Mouse (Mus musculus): ENCODE data around the gene Olfr1180.
"Not testable (repeated sequence)": the region's sequence is repeated elsewhere in the genome, so short reads cannot be mapped to it uniquely, and the experiment has no call there.

Olfr1180 gene

GRCm38 (mm10) chr2:88419051-88419450, at the start of gene Olfr1180:
Gene Olfr1180 (minus strand): TSS chr2:88419151.
- TF ChIP-seq NANOG (IDR thresholded peaks at IDR 0.05; ENCODE audit: borderline replicate concordance, low read length) (no peak), POU5F1 (IDR thresholded peaks at IDR 0.05; ENCODE audit: borderline replicate concordance, low read length) (no peak), CTCF (conservative IDR thresholded peaks at IDR 0.05; ENCODE audit: low read length) (no peak)
- no peaks in the 10 kb centered on the region for H3K27me3 ChIP-seq (ENCODE audit: insufficient read depth, low read length)
- no peaks in the 10 kb centered on the region for H3K36me3 ChIP-seq (ENCODE audit: insufficient read depth, low read length)
- H3K9me3 ChIP-seq (ENCODE audit: low read length), result no peaks in the 10 kb centered on the region
- no peaks in the 10 kb centered on the region for H3K4me1 ChIP-seq (replicated peaks; ENCODE audit: low read depth, low read length)
- no peak within 1 kb of the TSS for H3K4me3 ChIP-seq (replicated peaks; ENCODE audit: low read length)

GRCm38 (mm10) chr2:88454567-88454966, 35.6 kb upstream of the Olfr1180 start, which contains the start of gene Olfr1183:
Gene Olfr1183 (plus strand): TSS chr2:88454867.
- H3K27me3 ChIP-seq (ENCODE audit: insufficient read depth, low read length); H3K4me3 ChIP-seq (replicated peaks; ENCODE audit: low read length); H3K9me3 ChIP-seq (ENCODE audit: low read length); H3K4me1 ChIP-seq (replicated peaks; ENCODE audit: low read depth, low read length); H3K36me3 ChIP-seq (ENCODE audit: insufficient read depth, low read length): not testable (repeated sequence)

- H3K4me3 ChIP-seq (replicated peaks; ENCODE audit: low read length), result no peak within 1 kb of the TSS
- H3K9me3 ChIP-seq (ENCODE audit: low read length), result no peaks in the 10 kb centered on the region
- no peak for TF ChIP-seq NANOG (IDR thresholded peaks at IDR 0.05; ENCODE audit: borderline replicate concordance, low read length)
- no peak for TF ChIP-seq POU5F1 (IDR thresholded peaks at IDR 0.05; ENCODE audit: borderline replicate concordance, low read length)
These were observed 30.1 kb upstream of the Olfr1180 start, which contains the start of gene Gm13757 for GRCm38 (mm10) chr2:88449031-88449430. Gene Gm13757 (minus strand): TSS chr2:88449131.

GRCm38 (mm10) chr2:88426071-88426470, 7.1 kb upstream of the Olfr1180 start, which contains the start of gene Olfr1181:
Gene Olfr1181 (minus strand): TSS chr2:88426171.
- Histone ChIP-seq H3K27me3 (ENCODE audit: insufficient read depth, low read length) (no peaks in the 10 kb centered on the region), H3K36me3 (ENCODE audit: insufficient read depth, low read length) (no peaks in the 10 kb centered on the region), H3K9me3 (ENCODE audit: low read length) (no peaks in the 10 kb centered on the region), H3K4me1 (replicated peaks; ENCODE audit: low read depth, low read length) (no peaks in the 10 kb centered on the region), H3K4me3 (replicated peaks; ENCODE audit: low read length) (no peak within 1 kb of the TSS)
- TF ChIP-seq NANOG (IDR thresholded peaks at IDR 0.05; ENCODE audit: borderline replicate concordance, low read length), result no peak
- no peak for TF ChIP-seq POU5F1 (IDR thresholded peaks at IDR 0.05; ENCODE audit: borderline replicate concordance, low read length)
- TF ChIP-seq CTCF (conservative IDR thresholded peaks at IDR 0.05; ENCODE audit: low read length), result no peak

More at GRCm38 (mm10) chr2:88449031-88449430, 30.1 kb upstream of the Olfr1180 start, which contains the start of gene Gm13757:
- Histone ChIP-seq H3K36me3 (ENCODE audit: insufficient read depth, low read length) (no peaks in the 10 kb centered on the region), H3K4me1 (replicated peaks; ENCODE audit: low read depth, low read length) (no peaks in the 10 kb centered on the region), H3K27me3 (ENCODE audit: insufficient read depth, low read length) (no peaks in the 10 kb centered on the region)

- H3K4me1 ChIP-seq (replicated peaks; ENCODE audit: low read depth, low read length), result no peaks in the 10 kb centered on the region
- no peaks in the 10 kb centered on the region for H3K36me3 ChIP-seq (ENCODE audit: insufficient read depth, low read length)
- no peaks in the 10 kb centered on the region for H3K27me3 ChIP-seq (ENCODE audit: insufficient read depth, low read length)
- TF ChIP-seq POU5F1 (IDR thresholded peaks at IDR 0.05; ENCODE audit: borderline replicate concordance, low read length) (no peak), NANOG (IDR thresholded peaks at IDR 0.05; ENCODE audit: borderline replicate concordance, low read length) (no peak), CTCF (conservative IDR thresholded peaks at IDR 0.05; ENCODE audit: low read length) (no peak)
- H3K4me3 ChIP-seq (replicated peaks; ENCODE audit: low read length), result no peak within 1 kb of the TSS
- no peaks in the 10 kb centered on the region for H3K9me3 ChIP-seq (ENCODE audit: low read length)
These were observed 12.6 kb downstream of the Olfr1180 start, which contains the start of gene Olfr1179 for GRCm38 (mm10) chr2:88406353-88406752. Gene Olfr1179 (minus strand): TSS chr2:88406453.

- Histone ChIP-seq H3K9me3 (ENCODE audit: low read length) (peaks cover 8% of the 10 kb centered on the region), H3K36me3 (ENCODE audit: insufficient read depth, low read length) (no peaks in the 10 kb centered on the region), H3K27me3 (ENCODE audit: insufficient read depth, low read length) (no peaks in the 10 kb centered on the region), H3K4me1 (replicated peaks; ENCODE audit: low read depth, low read length) (no peaks in the 10 kb centered on the region), H3K4me3 (replicated peaks; ENCODE audit: low read length) (no peak within 1 kb of the TSS)
- TF ChIP-seq CTCF (conservative IDR thresholded peaks at IDR 0.05; ENCODE audit: low read length) (no peak), NANOG (IDR thresholded peaks at IDR 0.05; ENCODE audit: borderline replicate concordance, low read length) (no peak), POU5F1 (IDR thresholded peaks at IDR 0.05; ENCODE audit: borderline replicate concordance, low read length) (no peak)
These were observed 32.2 kb downstream of the Olfr1180 start, which contains the start of gene Olfr1178 for GRCm38 (mm10) chr2:88386762-88387161. Gene Olfr1178 (plus strand): TSS chr2:88387062.
